Mouse (Mus musculus) mature B cell (primary cell): ENCODE results near the gene Gfy.

Experiments
- in situ Hi-C: fragments of 300-500 bp; cut with MboI; formaldehyde crosslinking; loops from 2 replicates; pipeline ENCODE4 v1.14.3; 2019

Gfy gene

GRCm38 (mm10) chr7:45148534-45149098 lies 30.8 kb downstream of the Gfy start:
- in situ Hi-C loops = no loop called here

DNA sequence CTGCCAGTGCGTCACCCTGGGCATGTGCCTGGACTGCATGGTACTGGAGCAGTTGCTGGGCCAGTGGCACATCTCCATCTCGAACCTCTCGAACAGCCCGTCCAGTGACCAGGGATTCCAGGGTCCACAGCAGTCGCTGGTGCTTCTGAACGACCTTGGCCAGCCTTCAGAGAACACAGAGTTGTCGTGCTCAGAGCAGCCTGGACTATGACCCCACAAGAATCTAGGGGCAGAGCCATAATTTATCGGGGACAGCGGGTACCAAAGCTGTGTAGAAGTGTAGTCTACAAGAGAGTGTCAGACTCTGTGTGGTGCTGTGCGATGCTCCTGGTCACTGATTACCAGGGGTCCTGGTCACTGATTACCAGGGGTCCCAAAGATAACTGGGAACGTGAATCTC lies 31.5 kb downstream of the Gfy start:
- in situ Hi-C loops = no loop called here

DNA sequence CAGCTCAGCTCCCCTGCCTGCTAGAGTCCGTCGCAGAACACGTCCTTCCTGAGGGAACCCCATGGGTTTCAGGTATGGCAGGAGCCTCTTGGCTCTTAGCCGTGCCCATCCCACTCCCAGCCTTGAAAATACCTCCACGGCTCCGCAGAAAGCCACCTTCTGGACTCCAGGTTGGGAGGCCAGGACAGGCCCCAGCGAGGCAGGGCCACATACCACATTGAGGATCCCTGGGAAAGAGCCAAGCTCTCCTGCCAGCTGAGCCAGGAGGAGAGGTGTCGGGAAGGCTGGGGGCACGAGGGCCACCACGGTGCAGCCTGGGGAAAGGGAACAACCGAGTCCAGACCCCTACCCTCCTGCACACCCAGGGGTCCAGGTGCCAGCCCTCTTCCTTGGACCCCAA lies 32.1 kb downstream of the Gfy start:
- in situ Hi-C loops = no loop called here

GRCm38 (mm10) chr7:45145460-45145859 lies 33.9 kb downstream of the Gfy start:
- in situ Hi-C loops = no loop called here

- in situ Hi-C loops = no loop called here
Observed at GRCm38 (mm10) chr7:45144368-45145174, 34.8 kb downstream of the Gfy start.

DNA sequence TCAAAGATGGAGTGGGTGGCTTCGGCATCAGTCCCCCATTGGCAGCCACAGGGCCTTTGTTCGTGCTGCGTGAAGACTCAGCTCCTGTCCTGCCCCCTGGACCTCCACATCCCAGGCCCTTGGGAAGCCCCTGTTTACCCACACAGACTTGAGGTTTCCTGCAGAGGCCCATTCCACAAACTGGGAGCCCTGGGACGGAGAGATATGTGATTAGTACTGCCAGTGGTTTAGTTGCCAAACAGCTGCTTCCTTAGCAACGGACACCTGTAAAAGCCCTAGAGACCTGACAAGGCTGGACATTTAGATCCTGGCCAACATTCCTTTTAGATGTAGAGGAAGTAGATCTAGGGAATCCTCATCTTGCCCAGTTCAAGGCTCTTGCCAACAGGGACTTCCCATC lies 37.5 kb downstream of the Gfy start:
- in situ Hi-C loops = no loop called here

DNA sequence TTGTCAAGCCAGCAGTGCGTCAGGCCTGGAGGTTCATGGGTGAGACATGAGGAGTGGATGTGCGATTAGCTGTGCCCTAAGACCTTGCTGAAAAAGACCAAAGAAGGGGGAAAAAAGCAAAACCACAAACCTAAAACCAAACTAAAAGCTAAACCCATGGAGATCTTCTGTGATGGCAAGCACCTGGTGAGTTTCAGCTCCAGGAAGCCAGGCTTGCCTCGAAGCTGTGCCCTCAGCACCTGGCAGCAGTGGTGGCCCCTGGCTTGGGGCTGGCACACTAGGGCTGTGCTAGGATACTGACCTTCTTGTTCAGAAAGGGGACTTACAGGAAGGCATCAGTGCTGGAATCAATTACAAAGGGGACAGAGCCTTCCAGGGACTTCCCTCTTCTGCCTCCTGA lies 38.0 kb downstream of the Gfy start:
- in situ Hi-C loops = no loop called here

GRCm38 (mm10) chr7:45139904-45140723 lies 39.3 kb downstream of the Gfy start:
- in situ Hi-C loops = no loop called here

DNA sequence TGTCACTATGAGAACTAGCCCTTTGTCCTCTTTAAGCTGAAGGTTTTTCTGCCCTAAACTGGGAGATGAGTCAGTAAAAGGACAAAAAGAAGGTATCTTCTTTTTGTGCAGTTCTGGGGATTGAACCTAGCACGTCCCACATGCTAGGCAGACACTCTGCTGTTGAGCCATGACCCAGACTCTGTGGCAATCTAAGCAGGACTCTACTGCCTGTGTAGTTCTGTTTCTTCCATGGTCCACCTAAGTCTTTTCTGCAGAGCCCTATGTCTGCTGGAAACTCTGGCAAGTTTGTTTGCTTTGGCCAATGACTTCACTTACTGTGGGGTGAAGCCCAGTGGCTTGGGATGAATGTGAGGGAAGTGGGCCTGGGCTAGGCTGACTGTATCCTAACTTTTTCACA lies 41.0 kb downstream of the Gfy start:
- in situ Hi-C loops = no loop called here

- in situ Hi-C loops = no loop called here
Observed at GRCm38 (mm10) chr7:45137171-45138006, 42.0 kb downstream of the Gfy start.

DNA sequence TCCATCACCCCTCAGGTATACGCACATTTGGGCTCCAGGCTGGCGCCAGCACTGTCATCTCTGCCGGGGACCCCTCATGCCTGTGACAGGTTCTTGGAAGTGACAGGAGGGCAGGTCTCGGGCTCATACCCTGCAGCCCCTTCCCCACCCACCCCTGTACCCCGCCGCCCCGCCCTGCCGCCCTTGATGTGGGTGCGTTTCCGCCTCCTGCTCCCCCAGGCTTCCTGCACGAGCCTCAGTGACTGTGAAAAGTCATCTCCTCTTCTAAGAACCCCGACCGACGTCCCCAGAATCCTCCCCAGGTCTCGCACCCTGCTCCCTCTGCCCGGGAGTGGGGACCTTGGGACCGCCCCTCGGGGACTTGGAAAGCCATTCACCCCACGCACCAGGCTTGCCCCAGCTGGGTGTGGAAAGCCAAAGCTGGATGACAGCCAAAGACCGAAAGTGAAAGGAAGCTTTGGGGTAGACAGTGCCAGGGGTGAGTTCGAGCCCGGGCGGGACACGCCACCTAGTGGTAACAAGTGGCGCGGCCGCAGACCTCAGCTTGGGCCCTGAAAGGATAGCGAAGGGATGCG lies 43.3 kb downstream of the Gfy start, which contains the start of the genes Gm45713 and Flt3l:
Gene Gm45713 (minus strand): TSS at position 239 of the 575 bp plus-strand sequence.
Gene Flt3l (minus strand): TSS at position 440 of the 575 bp plus-strand sequence.
- in situ Hi-C loops = no loop called here

DNA sequence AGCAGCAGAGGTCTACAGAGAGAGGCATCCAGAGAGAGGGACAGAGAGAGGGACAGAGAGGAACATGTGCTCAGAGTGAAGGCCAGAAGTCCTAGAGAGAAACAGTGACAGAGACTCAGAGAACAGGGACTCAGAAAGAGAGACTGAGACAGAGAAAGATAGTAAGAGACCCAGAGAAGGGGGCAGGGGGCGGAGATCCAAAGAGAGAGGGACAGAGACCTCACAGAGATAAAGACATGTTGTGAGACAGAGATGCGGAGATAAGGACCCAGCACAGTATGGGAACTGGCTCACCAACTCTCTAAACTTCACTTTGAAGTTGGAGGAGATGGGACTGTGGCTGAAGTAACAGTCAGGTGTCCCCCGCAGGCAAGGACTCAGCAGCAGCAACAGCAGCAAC lies 44.0 kb downstream of the Gfy start:
- in situ Hi-C loops = no loop called here

DNA sequence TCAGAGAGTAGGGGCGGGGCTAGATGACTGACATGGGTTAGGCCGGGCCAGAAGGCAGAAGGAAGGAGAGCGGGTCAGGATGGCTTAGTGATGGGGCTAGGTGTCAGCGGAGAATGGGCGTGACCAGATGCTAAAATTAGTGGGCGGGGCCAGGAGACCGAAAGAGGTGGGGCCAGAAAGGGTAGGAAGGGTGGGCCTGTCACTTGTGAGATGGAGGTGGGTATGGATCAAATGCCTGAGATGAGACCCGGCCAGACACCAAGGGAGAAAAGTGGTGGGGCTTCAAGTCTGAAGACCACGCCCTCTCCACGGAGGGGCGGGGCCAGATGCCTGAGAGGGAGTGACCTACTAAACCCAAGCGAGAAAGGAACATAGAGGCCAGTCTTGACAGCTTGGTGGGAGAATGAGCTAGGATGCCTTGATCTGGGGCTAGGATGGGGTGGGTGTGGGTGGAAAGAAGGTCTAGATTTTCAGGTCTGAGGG lies 44.8 kb downstream of the Gfy start:
- in situ Hi-C loops = loop anchor here (5.0 kb wide), 1 partner anchor 47 kb away; no protein-coding TSS in a partner anchor

- in situ Hi-C loops = loop anchor here (5.0 kb wide), 1 partner anchor 46 kb away; no protein-coding TSS in a partner anchor
Observed at GRCm38 (mm10) chr7:45133446-45134159, 45.8 kb downstream of the Gfy start.

- in situ Hi-C loops = loop anchor here (5.0 kb wide), 1 partner anchor 45 kb away; no protein-coding TSS in a partner anchor
Observed at GRCm38 (mm10) chr7:45131850-45132249, 47.5 kb downstream of the Gfy start.

DNA sequence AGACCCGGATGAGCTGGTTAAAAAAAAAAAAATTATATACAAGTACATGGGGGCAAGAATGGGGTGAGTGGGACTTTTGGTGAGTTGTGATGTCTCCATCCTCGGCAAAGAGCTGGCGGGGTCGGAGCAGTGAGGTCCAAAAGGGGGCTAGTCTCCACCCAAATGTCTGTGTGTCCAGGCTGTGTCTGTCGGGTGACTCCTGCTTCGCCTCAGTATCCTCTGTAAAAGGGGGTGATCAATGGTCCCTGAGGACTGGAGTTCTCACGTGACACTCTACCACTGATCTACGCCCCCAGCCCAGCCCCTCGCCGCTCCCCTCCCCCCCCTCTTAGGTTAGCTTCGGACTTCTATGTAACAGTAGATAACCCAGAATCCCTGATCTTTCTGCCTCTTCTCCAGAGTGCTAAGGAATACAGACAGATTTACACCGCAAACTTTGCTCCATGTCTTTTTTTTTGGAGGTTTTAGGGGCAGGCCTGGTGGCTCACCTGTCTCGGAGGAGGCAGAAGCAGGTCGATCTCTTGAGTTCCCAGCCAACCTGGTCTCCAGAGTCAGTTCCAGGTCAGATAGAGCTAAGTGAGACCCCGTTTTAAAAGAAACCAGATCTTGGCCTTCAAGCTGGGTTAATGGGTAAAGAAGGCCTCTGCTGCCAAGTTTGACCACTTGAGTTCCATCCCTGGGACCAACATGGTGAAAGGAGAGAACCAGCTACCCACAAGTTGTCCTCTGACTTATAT lies 49.4 kb downstream of the Gfy start:
- in situ Hi-C loops = loop anchor here (5.0 kb wide), 1 partner anchor 43 kb away; no protein-coding TSS in a partner anchor

DNA sequence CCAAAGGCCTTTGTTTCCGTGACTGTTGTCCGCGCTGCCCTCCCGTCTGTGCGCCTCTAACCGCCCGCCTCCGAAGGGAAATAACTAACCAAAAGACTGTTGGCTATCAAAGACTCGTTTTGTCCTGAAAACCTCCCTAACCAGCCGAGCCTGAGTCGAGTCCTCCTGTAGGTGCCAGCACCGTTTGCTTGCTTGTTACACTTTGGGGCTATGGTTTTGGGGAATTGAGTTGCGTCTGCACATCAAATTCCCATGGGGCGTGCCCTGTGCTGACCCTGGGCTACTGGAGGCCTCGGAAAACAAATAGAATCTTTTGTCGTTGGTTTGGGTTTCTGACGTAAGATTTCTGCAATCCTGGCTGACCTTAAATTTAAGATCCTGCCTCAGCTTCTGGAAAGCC lies 50.1 kb downstream of the Gfy start:
- in situ Hi-C loops = no loop called here

DNA sequence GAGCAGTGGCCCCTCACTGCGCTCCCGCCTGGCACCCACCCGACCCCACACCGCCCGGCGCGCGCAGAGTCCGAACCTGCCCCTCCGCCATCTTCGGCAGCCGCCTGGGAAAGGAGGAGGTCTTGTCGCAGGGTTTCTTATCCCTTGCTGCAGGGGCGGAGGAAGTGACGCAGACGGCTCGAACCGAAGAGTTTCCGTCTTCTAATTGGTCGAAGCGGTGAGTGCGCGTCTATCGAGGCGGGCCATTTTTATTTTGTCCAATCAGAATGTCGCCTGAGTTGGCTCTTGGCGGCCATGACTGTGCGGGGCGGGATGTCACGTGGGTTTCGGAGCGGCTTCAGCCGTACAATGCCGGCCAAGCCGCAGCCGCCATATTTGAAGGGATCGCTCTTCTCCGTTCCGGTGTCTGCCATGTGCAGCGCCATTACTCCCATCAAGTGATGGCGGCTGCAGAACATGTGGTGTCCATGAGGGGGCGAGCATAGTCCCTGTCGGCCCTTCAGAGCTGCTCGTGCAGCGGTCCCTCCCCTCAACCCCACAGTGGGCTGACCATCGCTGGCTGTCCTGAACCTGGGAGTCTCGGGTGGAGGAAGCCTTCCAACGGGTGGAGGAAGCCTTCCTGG lies 50.6 kb downstream of the Gfy start, which contains the start of gene Rpl13a:
Gene Rpl13a (minus strand): TSS at position 138 of the 623 bp plus-strand sequence.
- in situ Hi-C loops = no loop called here

DNA sequence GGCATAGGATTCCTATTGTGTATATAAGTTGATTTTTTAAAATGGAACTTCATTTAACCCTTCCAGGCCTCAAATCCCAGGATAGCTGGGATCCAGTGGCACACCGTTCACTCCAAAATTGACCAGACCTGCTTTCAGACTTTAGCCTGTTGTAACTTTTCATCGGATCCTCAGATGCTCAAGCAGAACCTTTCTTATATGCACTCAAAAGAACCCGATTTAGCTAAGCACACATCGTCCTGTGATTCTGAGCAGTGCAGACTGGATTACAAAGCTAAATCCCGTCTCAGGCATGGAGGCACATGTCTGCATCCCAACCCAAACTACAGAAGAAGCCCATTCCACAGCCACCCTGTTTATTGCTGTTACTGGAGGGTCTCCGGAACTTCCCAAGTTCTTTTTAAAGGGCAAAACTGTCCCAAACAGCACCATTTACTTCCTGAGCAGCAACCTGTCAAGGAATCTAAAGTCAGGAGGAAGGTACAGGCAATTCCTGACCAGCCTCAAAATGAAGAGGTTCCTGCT lies 51.6 kb downstream of the Gfy start:
- in situ Hi-C loops = no loop called here
